Mouse (Mus musculus): ENCODE measurements at regions not wholly inside any gene's neighbourhood (a gene's known extent, or its start where the extent isn't known, plus 50 kb on each side); places are given as distances from the start of the nearest gene placed in this dataset.

GRCm38 (mm10) chr2:64860113-64860512, 164.7 kb downstream of the Grb14 start:
- WGBS: 92% methylated on average over 2 of the region's 2 CpGs

GRCm38 (mm10) chr2:64853918-64854317, 170.9 kb downstream of the Grb14 start:
- 14% methylated on average over 7 of the region's 7 CpGs for WGBS
- peak; percentile 4 for DNase-seq (ENCODE audit: low read depth, low spot score)

More at GRCm38 (mm10) chr2:64860113-64860512, 164.7 kb downstream of the Grb14 start:
- DNase-seq (ENCODE audit: low read depth, low spot score): no peak

- no peak for DNase-seq (ENCODE audit: low read depth, low spot score)
- 67% methylated on average over 5 of the region's 5 CpGs for WGBS
Observed at GRCm38 (mm10) chr2:64852913-64853312, 171.9 kb downstream of the Grb14 start.

- WGBS: 84% methylated on average over 4 of the region's 4 CpGs
- no peak for DNase-seq (ENCODE audit: low read depth, low spot score)
Observed at GRCm38 (mm10) chr2:64851096-64851495, 173.7 kb downstream of the Grb14 start.

- DNase-seq (ENCODE audit: low read depth, low spot score): no peak
- 93% methylated on average over 3 of the region's 3 CpGs for WGBS
Observed at GRCm38 (mm10) chr2:64850656-64851055, 174.1 kb downstream of the Grb14 start.

GRCm38 (mm10) chr2:64824494-64824893, 200.3 kb downstream of the Grb14 start:
- no peak for DNase-seq (ENCODE audit: low read depth, low spot score)
- WGBS: 86% methylated on average over 9 of the region's 9 CpGs

- DNase-seq (ENCODE audit: low read depth, low spot score): no peak
- 81% methylated on average over 7 of the region's 7 CpGs for WGBS
Observed at GRCm38 (mm10) chr2:64823905-64824304, 200.9 kb downstream of the Grb14 start.

GRCm38 (mm10) chr2:64823074-64823473, 201.7 kb downstream of the Grb14 start:
- DNase-seq (ENCODE audit: low read depth, low spot score): no peak
- WGBS: 51% methylated on average over 6 of the region's 6 CpGs

GRCm38 (mm10) chr2:64818159-64818558, 206.6 kb downstream of the Grb14 start:
- DNase-seq (ENCODE audit: low read depth, low spot score): no peak
- WGBS: 40% methylated on average over 5 of the region's 5 CpGs

All from large intestine, adult 2 months (tissue).